Mouse (Mus musculus): Measurements from ENCODE around the gene Gm28729. TPM values are rescaled to one million over a fixed set of nuclear protein-coding genes. Genes with fewer than 3 reads are reported as not detected.
A peak's percentile ranks its signal among the peaks of the same experiment; 100 is the strongest.

Gene Gm28729
- polyA plus RNA-seq, 1 experiment from 2014 or later, result not detected

- no peak overlapping the region for H3K4me3 ChIP-seq
These were observed 75.5 kb downstream of the Gm28729 start for GRCm38 (mm10) chr9:96449514-96449913.

GRCm38 (mm10) chr9:96445351-96445750 lies 79.7 kb downstream of the Gm28729 start:
- H3K27me3 ChIP-seq (replicated peaks), result no peaks in the 10 kb centered on the region
- H3K36me3 ChIP-seq, result no peaks in the 10 kb centered on the region
- no peak for ATAC-seq (ENCODE audit: low FRiP score, low read depth)
- H3K4me2 ChIP-seq (replicated peaks), result no peak overlapping the region
- H3K27ac ChIP-seq, result no peak overlapping the region
- no peak overlapping the region for H3K9ac ChIP-seq
- H3K4me3 ChIP-seq, result no peak overlapping the region
- 0 out of 2 replicates have a peak, but pooled peaks cover 3% of the 10 kb centered on the region for H3K4me1 ChIP-seq
- 83% methylated on average over 4 of the region's 4 CpGs for WGBS
- no peaks in the 10 kb centered on the region for H3K9me3 ChIP-seq

More at GRCm38 (mm10) chr9:96449514-96449913, 75.5 kb downstream of the Gm28729 start:
- Histone ChIP-seq H3K9ac (no peak overlapping the region), H3K4me2 (replicated peaks) (no peak overlapping the region), H3K27ac (no peak overlapping the region), H3K4me1 (no peaks in the 10 kb centered on the region), H3K36me3 (no peaks in the 10 kb centered on the region), H3K27me3 (replicated peaks) (no peaks in the 10 kb centered on the region), H3K9me3 (no peaks in the 10 kb centered on the region)
- ATAC-seq (ENCODE audit: low FRiP score, low read depth), result no peak
- WGBS, result 86% methylated on average over 9 of the region's 9 CpGs

- no peak overlapping the region for H3K4me2 ChIP-seq (replicated peaks)
- no peak overlapping the region for H3K4me3 ChIP-seq
- no peak overlapping the region for H3K27ac ChIP-seq
- no peaks in the 10 kb centered on the region for H3K9me3 ChIP-seq
- H3K9ac ChIP-seq, result no peak overlapping the region
- H3K36me3 ChIP-seq, result no peaks in the 10 kb centered on the region
- ATAC-seq (ENCODE audit: low FRiP score, low read depth), result no peak
- peaks cover 9% of the 10 kb centered on the region for H3K4me1 ChIP-seq
- 30% methylated on average over 10 of the region's 10 CpGs for WGBS
- H3K27me3 ChIP-seq (replicated peaks), result 0 out of 2 replicates have a peak, but pooled peaks cover 8% of the 10 kb centered on the region
These were observed 83.0 kb downstream of the Gm28729 start for GRCm38 (mm10) chr9:96442081-96442480.

GRCm38 (mm10) chr9:96438334-96438871 lies 86.7 kb downstream of the Gm28729 start:
- H3K4me1 ChIP-seq, result peaks cover 14% of the 10 kb centered on the region
- 0 out of 2 replicates have a peak, but pooled peaks cover 11% of the 10 kb centered on the region for H3K27me3 ChIP-seq (replicated peaks)
- no peaks in the 10 kb centered on the region for H3K36me3 ChIP-seq
- WGBS, result 4% methylated on average over 8 of the region's 8 CpGs
- peak overlapping the region; percentile 34 for H3K4me3 ChIP-seq
- no peaks in the 10 kb centered on the region for H3K9me3 ChIP-seq
- H3K27ac ChIP-seq, result no peak overlapping the region
- peak overlapping the region; percentile 73 for H3K4me2 ChIP-seq (replicated peaks)
- H3K9ac ChIP-seq, result peak overlapping the region; percentile 58
- peak; percentile 19 for ATAC-seq (ENCODE audit: low FRiP score, low read depth)

GRCm38 (mm10) chr9:96437805-96438333 lies 87.2 kb downstream of the Gm28729 start:
- Histone ChIP-seq H3K36me3 (no peaks in the 10 kb centered on the region), H3K9ac (peak overlapping the region; percentile 58), H3K9me3 (no peaks in the 10 kb centered on the region), H3K4me2 (replicated peaks) (peak overlapping the region; percentile 73), H3K4me1 (peaks cover 14% of the 10 kb centered on the region), H3K27me3 (replicated peaks) (0 out of 2 replicates have a peak, but pooled peaks cover 11% of the 10 kb centered on the region), H3K27ac (no peak overlapping the region), H3K4me3 (peak overlapping the region; percentile 34)
- WGBS, result under 1% methylated on average over 25 of the region's 25 CpGs
- peak; percentile 48 for ATAC-seq (ENCODE audit: low FRiP score, low read depth)

GRCm38 (mm10) chr9:96436901-96437804 lies 87.9 kb downstream of the Gm28729 start:
- Histone ChIP-seq H3K27me3 (replicated peaks) (0 out of 2 replicates have a peak, but pooled peaks cover 11% of the 10 kb centered on the region), H3K27ac (no peak overlapping the region)
- peak; percentile 43 for ATAC-seq (ENCODE audit: low FRiP score, low read depth)

More at GRCm38 (mm10) chr9:96436901-96437804, 87.9 kb downstream of the Gm28729 start:
- 12% methylated on average over 28 of the region's 28 CpGs for WGBS
- Histone ChIP-seq H3K36me3 (no peaks in the 10 kb centered on the region), H3K4me1 (peaks cover 12% of the 10 kb centered on the region), H3K4me2 (replicated peaks) (peak overlapping the region; percentile 73), H3K4me3 (peak overlapping the region; percentile 34), H3K9me3 (no peaks in the 10 kb centered on the region), H3K9ac (peak overlapping the region; percentile 58)

Other genes with a start within 250 kb of the Gm28729 start
- 165 and 168 TPM in 2 replicates for gene Atp1b3, start 160.8 kb downstream of the Gm28729 start, polyA plus RNA-seq (2016; fragmentation: Nextera tagmentation; extraction: Ambion mirVana)
- gene Rnf7, start 46.6 kb downstream of the Gm28729 start, polyA plus RNA-seq (2016; fragmentation: Nextera tagmentation; extraction: Ambion mirVana), result 252 and 262 TPM in 2 replicates
- gene Rasa2, start 106.4 kb upstream of the Gm28729 start, polyA plus RNA-seq (2016; fragmentation: Nextera tagmentation; extraction: Ambion mirVana), result 16.4 and 17.9 TPM in 2 replicates
- gene Zbtb38, start 227.6 kb upstream of the Gm28729 start, polyA plus RNA-seq (2016; fragmentation: Nextera tagmentation; extraction: Ambion mirVana), result 19.7 and 21.1 TPM in 2 replicates